Mouse (Mus musculus) midbrain, postnatal 0 days (tissue): ENCODE data around the gene Ccdc106. TPM values are rescaled to one million over a fixed set of nuclear protein-coding genes. Genes with fewer than 3 reads are reported as not detected.

Experiments
- ATAC-seq: fragments of 200-750 bp; cut with Nextera tagmentation; 2 replicates; pipeline ENCODE4 v1.8.0; 2017; ENCODE audit warnings: moderate number of reproducible peaks, mild to moderate bottlenecking, moderate TSS enrichment, moderate library complexity; ENCODE audit not compliant: low FRiP score
- DNase-seq: peaks from one replicate; pipeline ENCODE4 v3.0.0-alpha.2; 2015; ENCODE audit warnings: low spot score
- H3K27ac ChIP-seq: fragments of 300-500 bp; sonication (generic); 2 replicates; pipeline ENCODE4 v1.5.1; 2014; ENCODE audit warnings: low read depth, mild to moderate bottlenecking, low read length, mixed read lengths
- H3K27me3 ChIP-seq: fragments of 300-500 bp; sonication (generic); 2 replicates; pipeline ENCODE4 v1.6.1; 2014; ENCODE audit warnings: low read length, control low read depth, mixed read lengths; ENCODE audit not compliant: insufficient read depth
- H3K36me3 ChIP-seq: fragments of 300-500 bp; sonication (generic); 2 replicates; pipeline ENCODE4 v1.6.1; 2014; ENCODE audit warnings: low read length, control low read depth, mixed read lengths; ENCODE audit not compliant: insufficient read depth
- H3K4me1 ChIP-seq: fragments of 300-500 bp; sonication (generic); 2 replicates; pipeline ENCODE4 v1.6.1; 2014; ENCODE audit warnings: mild to moderate bottlenecking, control low read depth, antibody characterized with exemption, low read length, mixed read lengths; ENCODE audit not compliant: insufficient read depth
- H3K4me2 ChIP-seq: fragments of 300-500 bp; sonication (generic); 2 replicates; pipeline ENCODE4 v1.6.1; 2014; ENCODE audit warnings: low read depth, mild to moderate bottlenecking, low read length, mixed read lengths; ENCODE audit not compliant: poor library complexity, severe bottlenecking
- H3K4me3 ChIP-seq: fragments of 300-500 bp; sonication (generic); 2 replicates; pipeline ENCODE4 v1.5.1; 2014; ENCODE audit warnings: low read depth, mild to moderate bottlenecking, low read length, moderate library complexity
- H3K9ac ChIP-seq: fragments of 300-500 bp; sonication (generic); replicated peaks from 2 replicates; pipeline ENCODE4 v1.6.1; 2014; ENCODE audit warnings: mild to moderate bottlenecking, low read length, moderate library complexity, mixed read lengths; ENCODE audit not compliant: poor library complexity, severe bottlenecking
- H3K9me3 ChIP-seq: fragments of 300-500 bp; sonication (generic); 2 replicates; pipeline ENCODE4 v1.6.1; 2016; ENCODE audit warnings: low read length, control low read depth
- CTCF ChIP-seq: IDR thresholded peaks from 2 replicates; pipeline ENCODE4 v1.5.1; 2016; ENCODE audit warnings: antibody characterized with exemption, mild to moderate bottlenecking
- WGBS: fragments of 180-500 bp; shearing (Covaris S2); extraction: QIAGEN DNeasy Blood & Tissue Kit; methylation state at CpG from one replicate; pipeline ENCODE4 v1.1.7; 2014; 5-methylcytosine and 5-hydroxymethylcytosine counted together
- polyA plus RNA-seq: library from polyadenylated mRNA; unstranded; fragments of >200 nt; fragmentation: Nextera tagmentation; extraction: Ambion mirVana; gene quantifications from 2 replicates; pipeline ENCODE4 v1.2.1, GENCODE M21; 2015
- total RNA-seq: library from RNA; depleted of rRNA; stranded (reverse); fragments of >200 nt; gene quantifications from 2 replicates; pipeline ENCODE4 v1.2.3, GENCODE M21; 2014; rRNA removed

Ccdc106 gene
- total and polyA plus RNA-seq, 2 experiments from 2014 or later: 68.8 to 75.4 TPM

GRCm38 (mm10) chr7:5098769-5099168 is 78.4 kb downstream of the Ccdc106 start:
- no peak for TF ChIP-seq CTCF
- no peaks in the 10 kb centered on the region for H3K4me1 ChIP-seq
- H3K27ac ChIP-seq: no peak overlapping the region
- no peak overlapping the region for H3K4me2 ChIP-seq
- no peak overlapping the region for H3K9ac ChIP-seq
- H3K27me3 ChIP-seq: no peaks in the 10 kb centered on the region
- WGBS: 93% methylated on average over 5 of the region's 5 CpGs
- H3K36me3 ChIP-seq: peaks cover 45% of the 10 kb centered on the region
- no peaks in the 10 kb centered on the region for H3K9me3 ChIP-seq
- H3K4me3 ChIP-seq: no peak overlapping the region
- no peak for ATAC-seq
- DNase-seq: no peak

- no peak for DNase-seq
- TF ChIP-seq CTCF: no peak
- H3K4me1 ChIP-seq: no peaks in the 10 kb centered on the region
- ATAC-seq: no peak
- H3K9me3 ChIP-seq: no peaks in the 10 kb centered on the region
- no peak overlapping the region for H3K9ac ChIP-seq
- no peak overlapping the region for H3K4me3 ChIP-seq
- H3K36me3 ChIP-seq: peaks cover 37% of the 10 kb centered on the region
- H3K27ac ChIP-seq: no peak overlapping the region
- H3K27me3 ChIP-seq: no peaks in the 10 kb centered on the region
- WGBS: 84% methylated on average over 3 of the region's 3 CpGs
- no peak overlapping the region for H3K4me2 ChIP-seq
Observed at GRCm38 (mm10) chr7:5099796-5100195, 79.4 kb downstream of the Ccdc106 start.

GRCm38 (mm10) chr7:5101066-5101663 is 80.8 kb downstream of the Ccdc106 start:
- Histone ChIP-seq H3K9ac (no peak overlapping the region), H3K4me1 (no peaks in the 10 kb centered on the region), H3K27ac (no peak overlapping the region), H3K4me3 (no peak overlapping the region), H3K4me2 (no peak overlapping the region), H3K9me3 (no peaks in the 10 kb centered on the region), H3K36me3 (peaks cover 23% of the 10 kb centered on the region), H3K27me3 (no peaks in the 10 kb centered on the region)
- TF ChIP-seq CTCF: no peak
- no peak for DNase-seq
- whole genome bisulfite sequencing: 92% methylated on average over 10 of the region's 10 CpGs
- ATAC-seq: no peak

- no peaks in the 10 kb centered on the region for H3K4me1 ChIP-seq
- H3K4me2 ChIP-seq: no peak overlapping the region
- TF ChIP-seq CTCF: no peak
- no peaks in the 10 kb centered on the region for H3K9me3 ChIP-seq
- H3K27me3 ChIP-seq: no peaks in the 10 kb centered on the region
- H3K9ac ChIP-seq: no peak overlapping the region
- peaks cover 15% of the 10 kb centered on the region for H3K36me3 ChIP-seq
- H3K4me3 ChIP-seq: no peak overlapping the region
- ATAC-seq: no peak
- no peak for DNase-seq
- 84% methylated on average over 2 of the region's 2 CpGs for WGBS
- no peak overlapping the region for H3K27ac ChIP-seq
Observed at GRCm38 (mm10) chr7:5102564-5102963, 82.2 kb downstream of the Ccdc106 start.

- no peaks in the 10 kb centered on the region for H3K36me3 ChIP-seq
- TF ChIP-seq CTCF: no peak
- H3K9ac ChIP-seq: no peak overlapping the region
- WGBS: 82% methylated on average over 4 of the region's 4 CpGs
- H3K9me3 ChIP-seq: no peaks in the 10 kb centered on the region
- DNase-seq: no peak
- no peaks in the 10 kb centered on the region for H3K27me3 ChIP-seq
- H3K4me3 ChIP-seq: no peak overlapping the region
- no peak overlapping the region for H3K27ac ChIP-seq
- H3K4me2 ChIP-seq: no peak overlapping the region
- ATAC-seq: no peak
- no peaks in the 10 kb centered on the region for H3K4me1 ChIP-seq
Observed at GRCm38 (mm10) chr7:5108272-5108671, 87.9 kb downstream of the Ccdc106 start.

GRCm38 (mm10) chr7:5109301-5109700 is 88.9 kb downstream of the Ccdc106 start:
- DNase-seq (no peak), ATAC-seq (no peak)
- WGBS: 84% methylated on average over 8 of the region's 8 CpGs
- Histone ChIP-seq H3K4me3 (no peak overlapping the region), H3K9me3 (no peaks in the 10 kb centered on the region), H3K4me1 (no peaks in the 10 kb centered on the region), H3K4me2 (no peak overlapping the region), H3K9ac (no peak overlapping the region), H3K27me3 (no peaks in the 10 kb centered on the region), H3K27ac (no peak overlapping the region), H3K36me3 (no peaks in the 10 kb centered on the region)
- TF ChIP-seq CTCF: no peak

Other genes with a start within 250 kb of the Ccdc106 start
- not detected in 2 replicates for gene Fam71e2, start 249.3 kb upstream of the Ccdc106 start, total RNA-seq
- not detected in 2 replicates for gene Fam71e2, start 249.3 kb upstream of the Ccdc106 start, polyA plus RNA-seq
- 1.4 and 2.0 TPM in 2 replicates for gene Il11, start 237.7 kb upstream of the Ccdc106 start, total RNA-seq
- 1.7 and 2.5 TPM in 2 replicates for gene Il11, start 237.7 kb upstream of the Ccdc106 start, polyA plus RNA-seq
- gene Tmem190, start 237.6 kb upstream of the Ccdc106 start, total RNA-seq: not detected in 2 replicates
- gene Tmem190, start 237.6 kb upstream of the Ccdc106 start, polyA plus RNA-seq: 0.39 and 0.48 TPM in 2 replicates
- 14.6 and 16.6 TPM in 2 replicates for gene Tmem238, start 230.9 kb upstream of the Ccdc106 start, total RNA-seq
- 16.0 and 18.2 TPM in 2 replicates for gene Tmem238, start 230.9 kb upstream of the Ccdc106 start, polyA plus RNA-seq
- gene Rpl28, start 227.7 kb upstream of the Ccdc106 start, total RNA-seq: 131 and 177 TPM in 2 replicates
- 289 TPM in 2 replicates for gene Rpl28, start 227.7 kb upstream of the Ccdc106 start, polyA plus RNA-seq
- gene Ube2s, start 208.0 kb upstream of the Ccdc106 start, total RNA-seq: 264 and 276 TPM in 2 replicates
- gene Ube2s, start 208.0 kb upstream of the Ccdc106 start, polyA plus RNA-seq: 207 and 210 TPM in 2 replicates
- 51.4 and 68.5 TPM in 2 replicates for gene Shisa7, start 175.9 kb upstream of the Ccdc106 start, total RNA-seq
- gene Shisa7, start 175.9 kb upstream of the Ccdc106 start, polyA plus RNA-seq: 9.3 and 10.1 TPM in 2 replicates
- 1.0 and 2.0 TPM in 2 replicates for gene Isoc2b, start 150.3 kb upstream of the Ccdc106 start, total RNA-seq
- gene Isoc2b, start 150.3 kb upstream of the Ccdc106 start, polyA plus RNA-seq: 3.7 and 5.8 TPM in 2 replicates
- 5.8 and 7.7 TPM in 2 replicates for gene Isoc2a, start 143.4 kb upstream of the Ccdc106 start, total RNA-seq
- 0.38 and 0.52 TPM in 2 replicates for gene Isoc2a, start 143.4 kb upstream of the Ccdc106 start, polyA plus RNA-seq
- gene Gm36210, start 114.0 kb upstream of the Ccdc106 start, total RNA-seq: 0.57 TPM in 1 of 2 replicates, not detected in the other
- 0.32 and 0.43 TPM in 2 replicates for gene Gm36210, start 114.0 kb upstream of the Ccdc106 start, polyA plus RNA-seq
- gene Zfp628, start 105.3 kb upstream of the Ccdc106 start, total RNA-seq: 10.6 and 12.3 TPM in 2 replicates
- gene Zfp628, start 105.3 kb upstream of the Ccdc106 start, polyA plus RNA-seq: 5.1 and 5.6 TPM in 2 replicates
- gene Nat14, start 98.5 kb upstream of the Ccdc106 start, total RNA-seq: 44.8 and 49.7 TPM in 2 replicates
- gene Nat14, start 98.5 kb upstream of the Ccdc106 start, polyA plus RNA-seq: 33.2 and 35.9 TPM in 2 replicates
- gene Ssc5d, start 94.8 kb upstream of the Ccdc106 start, total RNA-seq: 1.9 and 3.4 TPM in 2 replicates
- 1.2 and 1.6 TPM in 2 replicates for gene Ssc5d, start 94.8 kb upstream of the Ccdc106 start, polyA plus RNA-seq
- gene Sbk2, start 56.1 kb upstream of the Ccdc106 start, total RNA-seq: 0.49 TPM in 1 of 2 replicates, not detected in the other
- 0.20 TPM in 1 of 2 replicates, not detected in the other for gene Sbk2, start 56.1 kb upstream of the Ccdc106 start, polyA plus RNA-seq
- gene Sbk3, start 49.4 kb upstream of the Ccdc106 start, total RNA-seq: 0.49 and 1.8 TPM in 2 replicates
- 0.45 and 0.46 TPM in 2 replicates for gene Sbk3, start 49.4 kb upstream of the Ccdc106 start, polyA plus RNA-seq
- gene Zfp579, start 24.4 kb upstream of the Ccdc106 start, total RNA-seq: 53.2 and 54.3 TPM in 2 replicates
- gene Zfp579, start 24.4 kb upstream of the Ccdc106 start, polyA plus RNA-seq: 43.1 and 43.3 TPM in 2 replicates
- 3.9 and 7.3 TPM in 2 replicates for gene Zfp524, start 6.1 kb upstream of the Ccdc106 start, total RNA-seq
- 2.9 and 3.5 TPM in 2 replicates for gene Zfp524, start 6.1 kb upstream of the Ccdc106 start, polyA plus RNA-seq
- gene Fiz1, start 5.9 kb upstream of the Ccdc106 start, total RNA-seq: 35.5 and 36.1 TPM in 2 replicates
- 22.8 and 25.7 TPM in 2 replicates for gene Fiz1, start 5.9 kb upstream of the Ccdc106 start, polyA plus RNA-seq
- gene Gm44973, start 5.1 kb upstream of the Ccdc106 start, total RNA-seq: not detected in 2 replicates
- 1.2 and 2.6 TPM in 2 replicates for gene Gm44973, start 5.1 kb upstream of the Ccdc106 start, polyA plus RNA-seq
- 35.0 and 48.4 TPM in 2 replicates for gene Zfp865, start 177 bp upstream of the Ccdc106 start, total RNA-seq
- 5.5 and 6.8 TPM in 2 replicates for gene Zfp865, start 177 bp upstream of the Ccdc106 start, polyA plus RNA-seq
- not detected in 2 replicates for gene 4632433K11Rik, start 13.6 kb downstream of the Ccdc106 start, total RNA-seq
- not detected in 2 replicates for gene 4632433K11Rik, start 13.6 kb downstream of the Ccdc106 start, polyA plus RNA-seq
- 5.0 and 8.0 TPM in 2 replicates for gene Zfp784, start 17.9 kb downstream of the Ccdc106 start, total RNA-seq
- 4.3 and 5.4 TPM in 2 replicates for gene Zfp784, start 17.9 kb downstream of the Ccdc106 start, polyA plus RNA-seq
- gene Zfp580, start 31.0 kb downstream of the Ccdc106 start, total RNA-seq: 55.6 and 77.7 TPM in 2 replicates
- gene Zfp580, start 31.0 kb downstream of the Ccdc106 start, polyA plus RNA-seq: 154 and 157 TPM in 2 replicates
- 157 and 161 TPM in 2 replicates for gene U2af2, start 41.6 kb downstream of the Ccdc106 start, total RNA-seq
- 74.7 and 78.2 TPM in 2 replicates for gene U2af2, start 41.6 kb downstream of the Ccdc106 start, polyA plus RNA-seq
- 399 and 484 TPM in 2 replicates for gene Epn1, start 59.7 kb downstream of the Ccdc106 start, total RNA-seq
- 130 and 134 TPM in 2 replicates for gene Epn1, start 59.7 kb downstream of the Ccdc106 start, polyA plus RNA-seq
- gene Rfpl4, start 96.4 kb downstream of the Ccdc106 start, total RNA-seq: not detected in 2 replicates
- gene Rfpl4, start 96.4 kb downstream of the Ccdc106 start, polyA plus RNA-seq: not detected in 2 replicates
- gene Rasl2-9, start 105.4 kb downstream of the Ccdc106 start, total RNA-seq: 1.3 TPM in 1 of 2 replicates, not detected in the other
- gene Rasl2-9, start 105.4 kb downstream of the Ccdc106 start, polyA plus RNA-seq: 0.57 and 0.72 TPM in 2 replicates
- not detected in 2 replicates for gene Vmn1r55, start 129.1 kb downstream of the Ccdc106 start, total RNA-seq
- gene Vmn1r55, start 129.1 kb downstream of the Ccdc106 start, polyA plus RNA-seq: not detected in 2 replicates
- not detected in 2 replicates for gene Vmn1r56, start 176.2 kb downstream of the Ccdc106 start, total RNA-seq
- not detected in 2 replicates for gene Vmn1r56, start 176.2 kb downstream of the Ccdc106 start, polyA plus RNA-seq
- not detected in 2 replicates for gene Vmn1r57, start 197.9 kb downstream of the Ccdc106 start, total RNA-seq
- not detected in 2 replicates for gene Vmn1r57, start 197.9 kb downstream of the Ccdc106 start, polyA plus RNA-seq